Mouse (Mus musculus): ENCODE results near the gene Pfas. TPM values are rescaled to one million over a fixed set of nuclear protein-coding genes. Genes with fewer than 3 reads are reported as not detected.
A peak's percentile ranks its signal among the peaks of the same experiment; 100 is the strongest.
"Not testable (repeated sequence)": the region's sequence is repeated elsewhere in the genome, so short reads cannot be mapped to it uniquely, and the experiment has no call there.

Pfas gene
- polyA plus RNA-seq, 1 experiment from 2014 or later, result 40.6 TPM

GRCm38 (mm10) chr11:69036486-69037230 is 28.4 kb upstream of the Pfas start:
- DNase-seq (ENCODE audit: low spot score), result peak; percentile 88
- Histone ChIP-seq H3K36me3 (peaks cover 45% of the 10 kb centered on the region), H3K27ac (peak overlapping the region; percentile 89), H3K27me3 (ENCODE audit: insufficient read depth, poor library complexity, severe bottlenecking) (no peaks in the 10 kb centered on the region), H3K4me1 (replicated peaks) (peaks cover 33% of the 10 kb centered on the region), H3K9me3 (no peaks in the 10 kb centered on the region), H3K4me3 (peak overlapping the region; percentile 71)
- 10% methylated on average over 20 of the region's 20 CpGs for WGBS

GRCm38 (mm10) chr11:69035849-69036248 is 27.6 kb upstream of the Pfas start:
- Histone ChIP-seq H3K4me3 (peak overlapping the region; percentile 71), H3K27me3 (ENCODE audit: insufficient read depth, poor library complexity, severe bottlenecking) (no peaks in the 10 kb centered on the region), H3K36me3 (peaks cover 53% of the 10 kb centered on the region), H3K4me1 (replicated peaks) (peaks cover 33% of the 10 kb centered on the region), H3K27ac (peak overlapping the region; percentile 82), H3K9me3 (no peaks in the 10 kb centered on the region)
- peak; percentile 86 for DNase-seq (ENCODE audit: low spot score)
- WGBS, result 10% methylated on average over 8 of the region's 8 CpGs

- H3K9me3 ChIP-seq, result no peaks in the 10 kb centered on the region
- H3K27ac ChIP-seq, result peak overlapping the region; percentile 82
- peaks cover 57% of the 10 kb centered on the region for H3K36me3 ChIP-seq
- DNase-seq (ENCODE audit: low spot score), result no peak
- 84% methylated on average over 9 of the region's 9 CpGs for WGBS
- peak overlapping the region; percentile 71 for H3K4me3 ChIP-seq
- H3K27me3 ChIP-seq (ENCODE audit: insufficient read depth, poor library complexity, severe bottlenecking), result no peaks in the 10 kb centered on the region
- H3K4me1 ChIP-seq (replicated peaks), result peaks cover 33% of the 10 kb centered on the region
These were observed 27.2 kb upstream of the Pfas start for GRCm38 (mm10) chr11:69035411-69035810.

- no peak for DNase-seq (ENCODE audit: low spot score)
- peaks cover 66% of the 10 kb centered on the region for H3K36me3 ChIP-seq
- no peak overlapping the region for H3K27ac ChIP-seq
- peaks cover 33% of the 10 kb centered on the region for H3K4me1 ChIP-seq (replicated peaks)
- no peaks in the 10 kb centered on the region for H3K27me3 ChIP-seq (ENCODE audit: insufficient read depth, poor library complexity, severe bottlenecking)
- WGBS, result 92% methylated on average over 3 of the region's 3 CpGs
- no peak overlapping the region for H3K4me3 ChIP-seq
- H3K9me3 ChIP-seq, result no peaks in the 10 kb centered on the region
These were observed 26.3 kb upstream of the Pfas start for GRCm38 (mm10) chr11:69034585-69034984.

- H3K9me3 ChIP-seq, result no peaks in the 10 kb centered on the region
These were observed 25.3 kb upstream of the Pfas start for GRCm38 (mm10) chr11:69033552-69033951.

GRCm38 (mm10) chr11:69028805-69029204 is 20.5 kb upstream of the Pfas start:
- 71% methylated on average over 2 of the region's 2 CpGs for WGBS
- Histone ChIP-seq H3K9me3 (no peaks in the 10 kb centered on the region), H3K4me1 (replicated peaks) (no peaks in the 10 kb centered on the region), H3K4me3 (no peak overlapping the region), H3K27ac (no peak overlapping the region), H3K36me3 (peaks cover 99% of the 10 kb centered on the region), H3K27me3 (ENCODE audit: insufficient read depth, poor library complexity, severe bottlenecking) (no peaks in the 10 kb centered on the region)
- DNase-seq (ENCODE audit: low spot score), result no peak

More at GRCm38 (mm10) chr11:69033552-69033951, 25.3 kb upstream of the Pfas start:
- 79% methylated on average over 9 of the region's 9 CpGs for WGBS
- H3K27ac ChIP-seq, result no peak overlapping the region
- DNase-seq (ENCODE audit: low spot score), result no peak
- no peaks in the 10 kb centered on the region for H3K27me3 ChIP-seq (ENCODE audit: insufficient read depth, poor library complexity, severe bottlenecking)
- H3K36me3 ChIP-seq, result peaks cover 76% of the 10 kb centered on the region
- H3K4me3 ChIP-seq, result no peak overlapping the region
- peaks cover 22% of the 10 kb centered on the region for H3K4me1 ChIP-seq (replicated peaks)

GRCm38 (mm10) chr11:69026562-69026961 is 18.3 kb upstream of the Pfas start:
- Histone ChIP-seq H3K36me3 (peaks cover 100% of the 10 kb centered on the region), H3K9me3 (no peaks in the 10 kb centered on the region), H3K27me3 (ENCODE audit: insufficient read depth, poor library complexity, severe bottlenecking) (no peaks in the 10 kb centered on the region), H3K27ac (no peak overlapping the region), H3K4me3 (no peak overlapping the region), H3K4me1 (replicated peaks) (no peaks in the 10 kb centered on the region)
- WGBS, result 96% methylated on average over 3 of the region's 3 CpGs
- DNase-seq (ENCODE audit: low spot score), result no peak

- no peak for DNase-seq (ENCODE audit: low spot score)
- Histone ChIP-seq H3K27me3 (ENCODE audit: insufficient read depth, poor library complexity, severe bottlenecking) (no peaks in the 10 kb centered on the region), H3K36me3 (peaks cover 53% of the 10 kb centered on the region), H3K27ac (no peak overlapping the region), H3K4me3 (no peak overlapping the region), H3K9me3 (no peaks in the 10 kb centered on the region), H3K4me1 (replicated peaks) (peaks cover 10% of the 10 kb centered on the region)
These were observed 12.4 kb upstream of the Pfas start for GRCm38 (mm10) chr11:69020691-69021090.

- no peaks in the 10 kb centered on the region for H3K9me3 ChIP-seq
- H3K27ac ChIP-seq, result peak overlapping the region; percentile 98
- WGBS, result 74% methylated on average over 3 of the region's 3 CpGs
- no peaks in the 10 kb centered on the region for H3K27me3 ChIP-seq (ENCODE audit: insufficient read depth, poor library complexity, severe bottlenecking)
- H3K4me3 ChIP-seq, result peak overlapping the region; percentile 76
- peaks cover 13% of the 10 kb centered on the region for H3K36me3 ChIP-seq
- peak; percentile 5 for DNase-seq (ENCODE audit: low spot score)
- H3K4me1 ChIP-seq (replicated peaks), result peaks cover 21% of the 10 kb centered on the region
These were observed 8.5 kb upstream of the Pfas start for GRCm38 (mm10) chr11:69016755-69017154.

- Histone ChIP-seq H3K4me1 (replicated peaks) (peaks cover 28% of the 10 kb centered on the region), H3K27ac (peak within 1 kb of the TSS; percentile 98), H3K27me3 (ENCODE audit: insufficient read depth, poor library complexity, severe bottlenecking) (no peaks in the 10 kb centered on the region), H3K9me3 (no peaks in the 10 kb centered on the region), H3K36me3 (peaks cover 4% of the 10 kb centered on the region), H3K4me3 (peak within 1 kb of the TSS; percentile 76)
- DNase-seq (ENCODE audit: low spot score), result peak; percentile 94
- WGBS, result 6% methylated on average over 38 of the region's 38 CpGs
These were observed 7.6 kb upstream of the Pfas start, which contains the start of gene Ctc1 for GRCm38 (mm10) chr11:69015644-69016441. TSS of gene Ctc1 (plus strand) at chr11:69015911.

- Histone ChIP-seq H3K27ac (peak overlapping the region; percentile 91), H3K36me3 (no peaks in the 10 kb centered on the region), H3K4me3 (peak overlapping the region; percentile 66), H3K4me1 (replicated peaks) (peaks cover 34% of the 10 kb centered on the region), H3K9me3 (no peaks in the 10 kb centered on the region), H3K27me3 (ENCODE audit: insufficient read depth, poor library complexity, severe bottlenecking) (no peaks in the 10 kb centered on the region)
- 2% methylated on average over 18 of the region's 18 CpGs for WGBS
- peak; percentile 90 for DNase-seq (ENCODE audit: low spot score)
These were observed 3.9 kb upstream of the Pfas start for GRCm38 (mm10) chr11:69012071-69012601.

- H3K27me3 ChIP-seq (ENCODE audit: insufficient read depth, poor library complexity, severe bottlenecking); H3K36me3 ChIP-seq; H3K9me3 ChIP-seq; DNase-seq (ENCODE audit: low spot score): not testable (repeated sequence)
- Histone ChIP-seq H3K4me3 (peak overlapping the region; percentile 66), H3K4me1 (replicated peaks) (peaks cover 32% of the 10 kb centered on the region), H3K27ac (peak overlapping the region; percentile 91)
- 69% methylated on average over 2 of the region's 2 CpGs for WGBS
These were observed 3.2 kb upstream of the Pfas start for GRCm38 (mm10) chr11:69011445-69011844.
